Mouse (Mus musculus): Measurements from ENCODE around the gene Ank.
"Not testable (repeated sequence)": the region's sequence is repeated elsewhere in the genome, so short reads cannot be mapped to it uniquely, and the experiment has no call there.

Ank gene

GRCm38 (mm10) chr15:27466131-27467080 lies at the start of gene Ank:
Gene Ank (plus strand): TSS chr15:27466677.
- peak; percentile 85 for DNase-seq (ENCODE audit: low spot score)

- no peak for DNase-seq (ENCODE audit: low spot score)
Observed at GRCm38 (mm10) chr15:27418566-27419331, 47.7 kb upstream of the Ank start.

GRCm38 (mm10) chr15:27421531-27421930 lies 44.9 kb upstream of the Ank start:
- DNase-seq (ENCODE audit: low spot score) = no peak

GRCm38 (mm10) chr15:27427581-27427980 lies 38.9 kb upstream of the Ank start:
- DNase-seq (ENCODE audit: low spot score) = no peak

GRCm38 (mm10) chr15:27430241-27430640 lies 36.2 kb upstream of the Ank start:
- DNase-seq (ENCODE audit: low spot score) = no peak

- DNase-seq (ENCODE audit: low spot score) = no peak
Observed at GRCm38 (mm10) chr15:27432851-27433615, 33.4 kb upstream of the Ank start.

GRCm38 (mm10) chr15:27435409-27435808 lies 31.1 kb upstream of the Ank start:
- no peak for DNase-seq (ENCODE audit: low spot score)

GRCm38 (mm10) chr15:27436194-27436593 lies 30.3 kb upstream of the Ank start:
- no peak for DNase-seq (ENCODE audit: low spot score)

GRCm38 (mm10) chr15:27441053-27441452 lies 25.4 kb upstream of the Ank start:
- DNase-seq (ENCODE audit: low spot score) = no peak

GRCm38 (mm10) chr15:27441529-27441928 lies 24.9 kb upstream of the Ank start:
- no peak for DNase-seq (ENCODE audit: low spot score)

GRCm38 (mm10) chr15:27441951-27442350 lies 24.5 kb upstream of the Ank start:
- DNase-seq (ENCODE audit: low spot score) = no peak

- DNase-seq (ENCODE audit: low spot score) = no peak
Observed at GRCm38 (mm10) chr15:27444772-27445347, 21.6 kb upstream of the Ank start.

GRCm38 (mm10) chr15:27450689-27451088 lies 15.8 kb upstream of the Ank start:
- no peak for DNase-seq (ENCODE audit: low spot score)

GRCm38 (mm10) chr15:27451760-27452159 lies 14.7 kb upstream of the Ank start:
- DNase-seq (ENCODE audit: low spot score) = no peak

- no peak for DNase-seq (ENCODE audit: low spot score)
Observed at GRCm38 (mm10) chr15:27452496-27452895, 14.0 kb upstream of the Ank start.

- no peak for DNase-seq (ENCODE audit: low spot score)
Observed at GRCm38 (mm10) chr15:27457001-27457400, 9.5 kb upstream of the Ank start.

GRCm38 (mm10) chr15:27459781-27460180 lies 6.7 kb upstream of the Ank start:
- DNase-seq (ENCODE audit: low spot score) = not testable (repeated sequence)

GRCm38 (mm10) chr15:27461336-27462245 lies 4.9 kb upstream of the Ank start:
- no peak for DNase-seq (ENCODE audit: low spot score)

- no peak for DNase-seq (ENCODE audit: low spot score)
Observed at GRCm38 (mm10) chr15:27463876-27464275, 2.6 kb upstream of the Ank start.

- DNase-seq (ENCODE audit: low spot score) = no peak
Observed at GRCm38 (mm10) chr15:27465391-27466005, 979 bp upstream of the Ank start.

Data from ovary, postnatal 36 days (tissue).